Mouse (Mus musculus): ENCODE data around the gene En1.

GRCm38 (mm10) chr1:120621383-120621782 is 19.2 kb downstream of the En1 start:
- TF ChIP-seq CTCF (IDR thresholded peaks at IDR 0.05; ENCODE audit: extremely low read depth, insufficient read depth, insufficient read length, insufficient replicate concordance) (no peak), POLR2A (IDR thresholded peaks at IDR 0.05; ENCODE audit: low read depth, low read length) (no peak)
